Mouse (Mus musculus) hindbrain, embryonic 13.5 days (tissue): ENCODE measurements around the gene Pdk2. TPM values are rescaled to one million over a fixed set of nuclear protein-coding genes. Genes with fewer than 3 reads are reported as not detected.

ENCODE experiments used
- ATAC-seq: fragments of 200-750 bp; cut with Nextera tagmentation; 2 replicates; pipeline ENCODE4 v1.8.0; 2017; ENCODE audit warnings: moderate TSS enrichment; ENCODE audit not compliant: low FRiP score
- H3K27ac ChIP-seq: fragments of 300-500 bp; sonication (generic); 2 replicates; pipeline ENCODE4 v1.5.1; 2015; ENCODE audit warnings: inconsistent platforms, mild to moderate bottlenecking, moderate library complexity
- H3K27me3 ChIP-seq: fragments of 300-500 bp; sonication (generic); 2 replicates; pipeline ENCODE4 v1.6.1; 2015; ENCODE audit warnings: mild to moderate bottlenecking, inconsistent platforms
- H3K36me3 ChIP-seq: fragments of 300-500 bp; sonication (generic); 2 replicates; pipeline ENCODE4 v1.6.1; 2015; ENCODE audit warnings: mild to moderate bottlenecking, inconsistent platforms
- H3K4me1 ChIP-seq: fragments of 300-500 bp; sonication (generic); replicated peaks from 2 replicates; pipeline ENCODE4 v1.6.1; 2015; ENCODE audit warnings: inconsistent platforms
- H3K4me2 ChIP-seq: fragments of 300-500 bp; sonication (generic); 2 replicates; pipeline ENCODE4 v1.6.1; 2015; ENCODE audit warnings: inconsistent platforms, mild to moderate bottlenecking, moderate library complexity
- H3K4me3 ChIP-seq: fragments of 300-500 bp; sonication (generic); 2 replicates; pipeline ENCODE4 v1.5.1; 2015; ENCODE audit warnings: mild to moderate bottlenecking, inconsistent platforms
- H3K9ac ChIP-seq: fragments of 300-500 bp; sonication (generic); 2 replicates; pipeline ENCODE4 v1.6.1; 2015; ENCODE audit warnings: mild to moderate bottlenecking, inconsistent platforms
- H3K9me3 ChIP-seq: fragments of 300-500 bp; sonication (generic); 2 replicates; pipeline ENCODE4 v1.6.1; 2016; ENCODE audit warnings: inconsistent platforms
- WGBS: fragments of 180-500 bp; shearing (Covaris S2); methylation state at CpG from one replicate; pipeline ENCODE4 v1.1.7; 2015; 5-methylcytosine and 5-hydroxymethylcytosine counted together
- polyA plus RNA-seq: library from polyadenylated mRNA; unstranded; fragments of >200 nt; fragmentation: Nextera tagmentation; extraction: Ambion mirVana; gene quantifications from 2 replicates; pipeline ENCODE4 v1.2.1, GENCODE M21; 2015

The Pdk2 gene
- polyA plus RNA-seq, 1 experiment from 2014 or later = 24.2 TPM

DNA sequence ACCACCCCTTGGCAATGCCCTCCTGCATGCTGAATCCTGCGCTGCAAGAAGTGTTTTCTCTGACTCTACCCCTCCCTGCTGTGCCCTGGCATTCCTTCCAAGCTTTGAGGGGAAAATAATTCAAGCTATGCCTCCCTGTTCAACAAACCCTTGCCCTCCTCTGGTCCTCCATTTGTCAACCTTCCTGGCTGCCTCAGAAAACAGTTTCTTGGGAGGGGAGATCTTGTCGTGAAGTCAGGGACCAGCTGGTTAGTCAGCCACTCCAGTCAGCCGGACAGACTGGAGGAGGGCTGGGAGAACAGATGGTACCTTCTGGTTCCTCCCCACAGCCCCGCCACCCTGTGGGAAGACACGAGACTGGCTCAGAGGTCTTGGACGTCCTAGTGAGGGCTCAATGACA lies 3.8 kb downstream of the Pdk2 start:
- H3K9ac ChIP-seq = no peak overlapping the region
- H3K4me2 ChIP-seq = no peak overlapping the region
- H3K27ac ChIP-seq = no peak overlapping the region
- peaks cover 5% of the 10 kb centered on the region for H3K36me3 ChIP-seq
- H3K27me3 ChIP-seq = 0 out of 2 replicates have a peak, but pooled peaks cover 5% of the 10 kb centered on the region
- 52% methylated on average over 6 of the region's 6 CpGs for WGBS
- no peak overlapping the region for H3K4me3 ChIP-seq
- no peak for ATAC-seq
- peaks cover 23% of the 10 kb centered on the region for H3K4me1 ChIP-seq
- H3K9me3 ChIP-seq = no peaks in the 10 kb centered on the region

DNA sequence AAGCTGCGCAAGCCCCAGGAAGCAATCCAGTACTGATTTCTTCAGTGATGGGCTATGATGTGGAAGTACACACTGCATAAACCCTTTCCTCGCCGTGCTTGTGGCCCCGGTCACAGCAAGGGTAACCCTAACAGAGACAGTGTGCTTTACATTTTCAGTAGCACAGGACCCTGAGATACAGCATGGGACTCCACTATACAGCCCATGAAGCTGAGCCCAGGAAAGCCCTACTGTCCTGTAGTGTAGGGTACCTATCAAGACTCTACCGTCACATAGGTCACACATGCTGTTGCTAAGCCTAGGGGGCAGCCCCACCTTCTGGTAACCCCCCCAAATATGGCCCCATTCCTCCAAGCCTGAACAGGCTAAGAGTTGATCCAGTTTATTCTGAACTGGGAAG lies 4.6 kb downstream of the Pdk2 start:
- Histone ChIP-seq H3K9ac (no peak overlapping the region), H3K4me2 (no peak overlapping the region), H3K4me1 (peaks cover 15% of the 10 kb centered on the region), H3K27me3 (0 out of 2 replicates have a peak, but pooled peaks cover 5% of the 10 kb centered on the region), H3K9me3 (no peaks in the 10 kb centered on the region), H3K36me3 (peaks cover 8% of the 10 kb centered on the region), H3K4me3 (no peak overlapping the region), H3K27ac (no peak overlapping the region)
- ATAC-seq = no peak
- 97% methylated on average over 5 of the region's 5 CpGs for WGBS

GRCm38 (mm10) chr11:95034902-95035301 lies 6.3 kb downstream of the Pdk2 start:
- H3K4me2 ChIP-seq = no peak overlapping the region
- peaks cover 5% of the 10 kb centered on the region for H3K4me1 ChIP-seq
- H3K9me3 ChIP-seq = no peaks in the 10 kb centered on the region
- H3K27me3 ChIP-seq = no peaks in the 10 kb centered on the region
- ATAC-seq = no peak
- WGBS = 66% methylated on average over 10 of the region's 10 CpGs
- H3K4me3 ChIP-seq = no peak overlapping the region
- 0 out of 2 replicates have a peak overlapping the region, but pooled peaks have one; percentile 3 for H3K9ac ChIP-seq
- H3K27ac ChIP-seq = no peak overlapping the region
- H3K36me3 ChIP-seq = peaks cover 8% of the 10 kb centered on the region

- WGBS = 76% methylated on average over 14 of the region's 14 CpGs
- no peak overlapping the region for H3K9ac ChIP-seq
Measured at GRCm38 (mm10) chr11:95033617-95034016, 7.5 kb downstream of the Pdk2 start.

DNA sequence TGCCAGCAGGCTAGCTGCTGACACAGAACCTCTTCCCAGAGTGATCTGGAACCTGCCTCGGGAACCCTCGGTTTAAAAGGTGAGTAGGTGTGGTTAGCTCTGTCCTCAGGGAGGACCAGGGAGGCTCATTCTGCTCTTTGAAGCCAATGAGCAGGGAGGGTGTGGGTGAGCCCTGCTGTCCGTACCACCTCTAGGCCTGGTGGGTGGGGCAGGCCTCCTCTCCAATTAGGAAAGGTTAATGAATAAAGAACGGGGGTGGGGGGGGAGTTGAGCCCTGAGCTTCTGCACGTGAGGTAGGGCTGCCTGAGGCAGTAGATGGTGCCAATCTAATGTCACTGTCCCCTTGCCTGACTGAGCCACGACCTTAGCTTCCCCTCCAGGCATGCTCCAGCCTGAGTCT lies 8.2 kb downstream of the Pdk2 start:
- Histone ChIP-seq H3K27ac (no peak overlapping the region), H3K36me3 (peaks cover 3% of the 10 kb centered on the region; the same call in 1 of the 2 replicates), H3K27me3 (no peaks in the 10 kb centered on the region), H3K4me1 (peaks cover 8% of the 10 kb centered on the region), H3K9ac (no peak overlapping the region), H3K4me3 (no peak overlapping the region), H3K4me2 (no peak overlapping the region), H3K9me3 (no peaks in the 10 kb centered on the region)
- 35% methylated on average over 6 of the region's 6 CpGs for WGBS
- no peak for ATAC-seq

More at GRCm38 (mm10) chr11:95033617-95034016, 7.5 kb downstream of the Pdk2 start:
- Histone ChIP-seq H3K4me2 (no peak overlapping the region), H3K4me1 (0 out of 2 replicates have a peak, but pooled peaks cover 5% of the 10 kb centered on the region), H3K27ac (no peak overlapping the region), H3K9me3 (no peaks in the 10 kb centered on the region), H3K4me3 (no peak overlapping the region), H3K36me3 (peaks cover 7% of the 10 kb centered on the region), H3K27me3 (no peaks in the 10 kb centered on the region)
- no peak for ATAC-seq

DNA sequence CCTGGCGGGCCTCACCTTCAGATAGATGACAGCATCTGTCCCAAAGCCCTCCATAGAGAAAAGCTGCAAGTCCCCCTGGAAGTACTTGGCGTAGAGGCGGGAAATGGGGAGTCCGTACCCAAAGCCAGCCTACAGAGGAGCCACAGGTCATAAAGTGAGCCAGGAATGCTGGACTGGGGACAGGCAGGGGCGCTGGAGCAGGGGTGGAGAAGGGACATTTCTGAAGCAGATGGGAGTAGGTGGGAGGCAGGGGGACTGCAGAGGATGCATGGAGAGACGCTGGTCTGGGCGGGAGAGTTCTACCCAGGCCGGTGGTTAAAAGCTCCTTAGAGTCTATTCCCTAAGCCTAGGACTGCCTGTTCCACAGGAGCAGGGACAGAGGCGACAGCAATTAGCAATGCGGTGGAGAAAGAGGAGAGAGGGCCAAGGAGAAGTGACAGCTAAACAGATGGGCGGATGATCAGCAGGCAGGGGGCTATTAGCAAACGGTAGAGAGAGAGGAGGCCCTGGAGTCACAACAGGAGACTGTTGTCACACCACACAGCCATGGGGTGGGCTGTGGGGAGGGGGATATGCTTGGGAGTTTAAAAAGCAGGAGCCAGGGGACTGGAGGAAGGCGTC lies 13.2 kb downstream of the Pdk2 start:
- no peaks in the 10 kb centered on the region for H3K27me3 ChIP-seq
- ATAC-seq = no peak
- peaks cover 38% of the 10 kb centered on the region for H3K36me3 ChIP-seq
- peaks cover 19% of the 10 kb centered on the region for H3K4me1 ChIP-seq
- WGBS = 32% methylated on average over 13 of the region's 13 CpGs
- H3K9me3 ChIP-seq = no peaks in the 10 kb centered on the region
- H3K9ac ChIP-seq = peak overlapping the region; percentile 43
- H3K4me2 ChIP-seq = no peak overlapping the region
- H3K4me3 ChIP-seq = no peak overlapping the region
- peak overlapping the region; percentile 60 for H3K27ac ChIP-seq

- Histone ChIP-seq H3K9me3 (no peaks in the 10 kb centered on the region), H3K27ac (0 out of 2 replicates have a peak overlapping the region, but pooled peaks have one; percentile 6), H3K4me2 (no peak overlapping the region), H3K4me1 (peaks cover 19% of the 10 kb centered on the region), H3K36me3 (peaks cover 50% of the 10 kb centered on the region), H3K4me3 (no peak overlapping the region), H3K27me3 (no peaks in the 10 kb centered on the region), H3K9ac (no peak overlapping the region)
- no peak for ATAC-seq
- 83% methylated on average over 6 of the region's 6 CpGs for WGBS
Measured at GRCm38 (mm10) chr11:95026849-95027248, 14.3 kb downstream of the Pdk2 start.

DNA sequence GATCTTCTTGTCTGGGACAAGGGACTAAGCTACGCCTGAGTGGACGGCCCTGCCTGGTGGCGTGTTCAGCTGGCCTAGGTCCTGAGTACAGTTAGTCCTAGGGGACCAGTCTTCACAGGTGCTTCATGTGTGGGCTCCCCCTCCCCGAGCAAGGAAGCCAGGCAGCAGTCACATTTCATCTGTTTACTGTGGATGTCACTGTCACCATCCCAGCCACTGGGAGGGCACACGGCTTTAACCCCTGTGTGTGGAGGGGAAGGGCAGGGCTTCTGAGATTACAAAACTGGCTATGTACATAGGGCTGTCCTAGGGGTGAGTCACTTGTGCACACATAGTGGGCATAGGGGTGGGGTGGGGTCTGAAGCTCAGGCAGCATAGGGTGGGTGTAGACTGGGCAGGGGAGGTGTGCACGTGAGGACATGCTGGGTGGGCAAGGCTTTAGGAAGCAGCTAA lies 15.0 kb downstream of the Pdk2 start:
- H3K4me1 ChIP-seq = peaks cover 19% of the 10 kb centered on the region
- H3K36me3 ChIP-seq = peaks cover 53% of the 10 kb centered on the region
- H3K4me2 ChIP-seq = no peak overlapping the region
- no peak overlapping the region for H3K27ac ChIP-seq
- H3K4me3 ChIP-seq = no peak overlapping the region
- no peaks in the 10 kb centered on the region for H3K27me3 ChIP-seq
- WGBS = 76% methylated on average over 6 of the region's 6 CpGs
- peak; percentile 19; the same call in 1 of the 2 replicates for ATAC-seq
- H3K9me3 ChIP-seq = no peaks in the 10 kb centered on the region
- no peak overlapping the region for H3K9ac ChIP-seq

GRCm38 (mm10) chr11:95025227-95026012 lies 15.7 kb downstream of the Pdk2 start:
- no peaks in the 10 kb centered on the region for H3K9me3 ChIP-seq
- H3K27ac ChIP-seq = peak overlapping the region; percentile 12; the same call in 1 of the 2 replicates
- H3K36me3 ChIP-seq = peaks cover 60% of the 10 kb centered on the region
- peaks cover 19% of the 10 kb centered on the region for H3K4me1 ChIP-seq
- H3K4me2 ChIP-seq = no peak overlapping the region
- no peak overlapping the region for H3K4me3 ChIP-seq
- no peaks in the 10 kb centered on the region for H3K27me3 ChIP-seq
- WGBS = 88% methylated on average over 11 of the region's 11 CpGs
- no peak for ATAC-seq
- H3K9ac ChIP-seq = no peak overlapping the region

GRCm38 (mm10) chr11:95024439-95025184 lies 16.5 kb downstream of the Pdk2 start:
- no peak for ATAC-seq
- no peaks in the 10 kb centered on the region for H3K9me3 ChIP-seq
- no peak overlapping the region for H3K4me3 ChIP-seq
- H3K4me1 ChIP-seq = peaks cover 24% of the 10 kb centered on the region
- 59% methylated on average over 29 of the region's 29 CpGs for WGBS
- peaks cover 68% of the 10 kb centered on the region for H3K36me3 ChIP-seq
- H3K27me3 ChIP-seq = no peaks in the 10 kb centered on the region
- H3K4me2 ChIP-seq = no peak overlapping the region
- no peak overlapping the region for H3K9ac ChIP-seq
- H3K27ac ChIP-seq = peak overlapping the region; percentile 48; the same call in 1 of the 2 replicates

DNA sequence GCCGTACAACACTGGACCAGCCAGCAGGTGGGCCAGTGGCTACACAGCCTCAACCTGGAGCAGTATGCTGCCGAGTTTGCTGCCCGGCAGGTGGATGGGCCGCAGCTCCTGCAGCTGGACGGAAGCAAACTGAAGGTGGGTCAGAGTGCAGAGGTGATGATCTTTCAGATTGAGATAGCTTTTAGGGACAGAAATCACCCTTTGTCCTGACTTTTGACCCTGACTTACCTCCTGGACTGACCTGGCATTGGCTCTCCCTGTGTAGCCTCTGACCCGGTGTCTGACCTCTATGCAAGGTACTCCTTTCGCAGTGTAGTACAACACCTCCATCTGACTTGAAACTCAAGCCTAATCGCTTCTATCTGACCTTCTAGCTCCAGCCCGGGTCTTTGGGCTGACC lies 17.7 kb downstream of the Pdk2 start:
- peaks cover 80% of the 10 kb centered on the region for H3K36me3 ChIP-seq
- H3K27me3 ChIP-seq = no peaks in the 10 kb centered on the region
- 95% methylated on average over 9 of the region's 9 CpGs for WGBS
- no peak overlapping the region for H3K27ac ChIP-seq
- H3K4me3 ChIP-seq = no peak overlapping the region
- H3K9ac ChIP-seq = no peak overlapping the region
- H3K9me3 ChIP-seq = no peaks in the 10 kb centered on the region
- no peak overlapping the region for H3K4me2 ChIP-seq
- peaks cover 24% of the 10 kb centered on the region for H3K4me1 ChIP-seq
- ATAC-seq = no peak
